Comparison of ENCODE assay signal across 10 mouse cellular contexts in genomic region chr4:136548381-136548801, GRCm38 (mm10). TPM values are rescaled to one million over a fixed set of nuclear protein-coding genes. Genes with fewer than 3 reads are reported as not detected.
DNase-seq lines count a peak whose midpoint lies in the region; ATAC-seq and TF ChIP-seq lines count a peak whose summit lies in the region.
"Had no signal": no experiment of that assay in that cellular context is flagged by ENCODE, and none has a peak within 500 bp of the region (broad histone marks: within the 10 kb centered on the region; RNA-seq: fewer than 3 reads in every experiment).

No protein-coding gene starts in this region.

- ATAC-seq in liver, postnatal 0 days = no peak
- no peak for ATAC-seq in forebrain, embryonic 11.5 days (replicated peaks; ENCODE audit: low FRiP score)
- ATAC-seq in limb, embryonic 13.5 days (ENCODE audit: low FRiP score, low read depth) = no peak
- ATAC-seq in liver, embryonic 12.5 days = no peak

- H3K9ac ChIP-seq in liver, postnatal 0 days (replicated peaks) = no peak overlapping the region
- H3K9ac ChIP-seq in forebrain, embryonic 11.5 days (ENCODE audit: low read length) = no peak overlapping the region
- no peak overlapping the region for H3K9ac ChIP-seq in limb, embryonic 13.5 days
- H3K9ac ChIP-seq in liver, embryonic 12.5 days = no peak overlapping the region
- H3K9ac ChIP-seq: liver, embryonic 15.5 days had no signal

- H3K27ac ChIP-seq in liver, postnatal 0 days (ENCODE audit: low read depth) = no peak overlapping the region
- H3K27ac ChIP-seq in forebrain, embryonic 11.5 days (ENCODE audit: low read depth, low read length) = no peak overlapping the region
- H3K27ac ChIP-seq in limb, embryonic 13.5 days = peak overlapping the region; percentile 16; the same call in 1 of the 2 replicates
- no peak overlapping the region for H3K27ac ChIP-seq in liver, embryonic 12.5 days
- H3K27ac ChIP-seq: liver, embryonic 15.5 days had no signal

- no peak overlapping the region for H3K4me2 ChIP-seq in liver, postnatal 0 days (ENCODE audit: low read depth, low read length)
- H3K4me2 ChIP-seq in forebrain, embryonic 11.5 days (ENCODE audit: low read depth, low read length, severe bottlenecking) = no peak overlapping the region
- no peak overlapping the region for H3K4me2 ChIP-seq in limb, embryonic 13.5 days (replicated peaks)
- no peak overlapping the region for H3K4me2 ChIP-seq in liver, embryonic 12.5 days
- H3K4me2 ChIP-seq: liver, embryonic 15.5 days had no signal

- peak; percentile 21 for DNase-seq in liver, postnatal 0 days
- no peak for DNase-seq in liver
- peak; percentile 54 to 59 for DNase-seq in cerebellum, adult 18-20 months
- peak; percentile 52 for DNase-seq in forebrain, embryonic 11.5 days (ENCODE audit: low spot score)
- no peak for DNase-seq in urinary bladder, postnatal 36 days (ENCODE audit: low spot score in 2 of 2)
- no peak for DNase-seq in embryo, embryonic 10 days (ENCODE audit: low spot score)
- DNase-seq: adrenal gland, adult 8-10 months had no signal

- no peak overlapping the region for H3K4me3 ChIP-seq in liver, postnatal 0 days (ENCODE audit: low read depth, low read length)
- no peak overlapping the region for H3K4me3 ChIP-seq in forebrain, embryonic 11.5 days (ENCODE audit: low read depth, low read length)
- H3K4me3 ChIP-seq in limb, embryonic 13.5 days = no peak overlapping the region
- no peak overlapping the region for H3K4me3 ChIP-seq in liver, embryonic 12.5 days
- H3K4me3 ChIP-seq: liver, embryonic 15.5 days had no signal

- peaks cover 43% of the 10 kb centered on the region for H3K36me3 ChIP-seq in liver, postnatal 0 days (replicated peaks; ENCODE audit: insufficient read depth, low read length)
- peaks cover 12% of the 10 kb centered on the region; the same call in 1 of the 2 replicates for H3K36me3 ChIP-seq in forebrain, embryonic 11.5 days (ENCODE audit: control insufficient read depth, insufficient read depth, low read length)
- H3K36me3 ChIP-seq in limb, embryonic 13.5 days = peaks cover 99% of the 10 kb centered on the region
- peaks cover 92% of the 10 kb centered on the region for H3K36me3 ChIP-seq in liver, embryonic 12.5 days

- WGBS in liver, postnatal 0 days (ENCODE audit: insufficient replicate concordance) = 89% methylated on average over 1 of the region's 1 CpGs
- WGBS in forebrain, embryonic 11.5 days = 39% methylated on average over 1 of the region's 1 CpGs
- WGBS in limb, embryonic 13.5 days = 79% methylated on average over 1 of the region's 1 CpGs
- WGBS in liver, embryonic 12.5 days (ENCODE audit: insufficient replicate concordance) = 96% methylated on average over 1 of the region's 1 CpGs

- TF ChIP-seq EP300 in liver, postnatal 0 days (IDR thresholded peaks at IDR 0.05; ENCODE audit: low read depth) = no peak

- H3K27me3 ChIP-seq in liver, postnatal 0 days (ENCODE audit: insufficient read depth, low read length) = no peaks in the 10 kb centered on the region
- H3K27me3 ChIP-seq in forebrain, embryonic 11.5 days (ENCODE audit: control insufficient read depth, insufficient read depth, low read length) = no peaks in the 10 kb centered on the region
- H3K27me3 ChIP-seq in limb, embryonic 13.5 days = no peaks in the 10 kb centered on the region
- H3K27me3 ChIP-seq in liver, embryonic 12.5 days (replicated peaks) = no peaks in the 10 kb centered on the region
- H3K27me3 ChIP-seq: liver, embryonic 15.5 days had no signal

- no peaks in the 10 kb centered on the region for H3K4me1 ChIP-seq in liver, postnatal 0 days (ENCODE audit: insufficient read depth)
- H3K4me1 ChIP-seq in forebrain, embryonic 11.5 days (replicated peaks; ENCODE audit: control insufficient read depth, insufficient read depth, low read length) = peaks cover 5% of the 10 kb centered on the region; the same call in 1 of the 2 replicates
- peaks cover 17% of the 10 kb centered on the region for H3K4me1 ChIP-seq in limb, embryonic 13.5 days
- H3K4me1 ChIP-seq in liver, embryonic 12.5 days = no peaks in the 10 kb centered on the region
- H3K4me1 ChIP-seq: liver, embryonic 15.5 days had no signal

- H3K9me3 ChIP-seq in liver, postnatal 0 days (ENCODE audit: low read length) = no peaks in the 10 kb centered on the region
- no peaks in the 10 kb centered on the region for H3K9me3 ChIP-seq in forebrain, embryonic 11.5 days (ENCODE audit: control insufficient read depth, low read length)
- no peaks in the 10 kb centered on the region for H3K9me3 ChIP-seq in limb, embryonic 13.5 days
- no peaks in the 10 kb centered on the region for H3K9me3 ChIP-seq in liver, embryonic 12.5 days (replicated peaks)
- H3K9me3 ChIP-seq: liver, embryonic 15.5 days had no signal

- no peak for TF ChIP-seq CTCF in liver, postnatal 0 days (IDR thresholded peaks at IDR 0.05; ENCODE audit: low read depth)

RNA-seq across cellular contexts. Expression of gene Kdm1a, which starts 54.1 kb away (rescaled TPM):
- polyA plus RNA-seq in liver, postnatal 0 days (2015; fragmentation: Nextera tagmentation; extraction: Ambion mirVana) = 6.3 and 6.8 TPM in 2 replicates
- polyA plus RNA-seq in forebrain, embryonic 11.5 days (2014; fragmentation: Nextera tagmentation; extraction: Ambion mirVana) = 88.6 and 98.6 TPM in 2 replicates
- 46.5 and 46.9 TPM in 2 replicates for polyA plus RNA-seq in limb, embryonic 13.5 days (2015; fragmentation: Nextera tagmentation; extraction: Ambion mirVana)
- 31.3 and 31.9 TPM in 2 replicates for polyA plus RNA-seq in liver, embryonic 12.5 days (2016; fragmentation: Nextera tagmentation; extraction: Ambion mirVana)

Comparison
In these comparisons a context has a peak if more than half of its experiments do, and no peak if none do; other contexts are left out.
1. DNase-seq: peak in liver, postnatal 0 days (single experiment), cerebellum, adult 18-20 months (2 of 2) and forebrain, embryonic 11.5 days (single experiment); none in liver (single experiment), urinary bladder, postnatal 36 days (0 of 2) and embryo, embryonic 10 days (single experiment).